Mouse (Mus musculus): ENCODE measurements around the gene Casc3.

The Casc3 gene

DNA sequence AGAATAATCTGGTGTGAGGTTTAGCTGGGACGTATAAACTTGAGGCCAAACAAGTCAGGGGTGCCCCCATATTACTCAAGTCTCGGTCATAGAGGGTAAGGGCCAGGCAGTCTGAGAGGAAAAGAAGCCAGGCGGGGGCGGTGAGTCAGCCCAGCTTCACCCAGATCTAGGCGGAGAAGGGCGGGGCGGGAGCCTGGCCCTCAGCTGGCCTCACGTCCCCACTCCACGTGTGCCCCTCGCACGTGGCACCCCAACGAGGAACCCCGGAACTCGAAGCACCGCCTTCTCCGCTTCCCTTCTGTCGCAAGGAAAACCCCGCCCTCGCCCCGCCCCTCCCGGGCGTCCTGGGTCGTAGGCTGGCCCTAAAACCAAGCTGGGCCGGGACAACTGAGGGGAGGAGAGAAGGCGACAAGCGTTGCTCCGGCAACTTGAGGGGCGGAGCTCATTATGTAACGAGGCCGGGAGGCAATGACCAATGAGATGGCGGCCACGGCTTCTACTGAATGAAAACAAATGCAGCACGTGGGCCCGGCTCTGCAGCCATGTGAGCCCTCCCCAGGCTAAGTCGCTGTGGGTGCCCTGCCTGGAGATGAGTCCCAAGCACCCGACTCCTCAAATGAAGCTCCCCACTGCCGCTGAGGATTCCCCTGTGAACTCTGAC lies 30.9 kb upstream of the Casc3 start:
- peak; percentile 98 to 99 for DNase-seq

DNA sequence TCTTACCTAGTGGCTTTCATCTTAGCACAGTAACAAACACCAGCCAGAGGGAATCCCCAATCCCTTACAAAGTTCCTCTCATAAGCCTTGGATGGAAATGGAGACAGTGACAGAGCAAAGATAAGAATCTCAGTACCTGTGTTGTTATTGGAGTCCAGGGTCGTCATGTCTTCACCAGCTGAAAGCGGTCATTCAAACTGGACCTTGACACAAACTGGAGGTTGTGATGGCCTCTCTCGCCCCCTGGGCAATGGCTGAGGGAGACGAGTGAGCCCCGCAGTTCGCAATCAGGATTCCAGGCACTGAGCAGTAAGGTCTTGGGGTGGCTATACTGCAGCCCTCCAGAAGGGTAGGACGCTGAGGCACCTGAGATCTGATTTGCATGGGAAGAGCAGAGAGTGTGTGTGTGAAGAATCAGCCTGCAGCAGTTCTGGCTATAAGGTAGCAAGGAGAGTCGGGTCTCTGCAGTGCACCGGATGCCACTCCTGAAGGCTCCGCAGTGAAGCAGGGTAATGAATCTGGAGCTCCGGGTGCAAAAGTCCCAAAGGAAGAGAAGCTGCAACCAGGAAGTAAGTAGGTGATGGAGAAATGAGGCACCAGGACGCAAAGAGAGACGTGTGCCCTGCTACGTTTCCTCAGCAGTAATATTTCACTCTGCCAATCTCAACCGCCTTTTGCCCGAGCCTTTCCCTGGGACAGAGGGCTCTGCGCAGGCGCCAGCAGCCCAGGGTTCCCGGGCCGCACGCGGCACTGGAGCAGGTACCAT lies 29.9 kb upstream of the Casc3 start, which contains the start of gene Nr1d1:
Gene Nr1d1, minus strand, starts transcription at position 752 of the 766 bp plus-strand sequence.
- peak in 1 of 2 experiments; percentile 35 for DNase-seq

DNA sequence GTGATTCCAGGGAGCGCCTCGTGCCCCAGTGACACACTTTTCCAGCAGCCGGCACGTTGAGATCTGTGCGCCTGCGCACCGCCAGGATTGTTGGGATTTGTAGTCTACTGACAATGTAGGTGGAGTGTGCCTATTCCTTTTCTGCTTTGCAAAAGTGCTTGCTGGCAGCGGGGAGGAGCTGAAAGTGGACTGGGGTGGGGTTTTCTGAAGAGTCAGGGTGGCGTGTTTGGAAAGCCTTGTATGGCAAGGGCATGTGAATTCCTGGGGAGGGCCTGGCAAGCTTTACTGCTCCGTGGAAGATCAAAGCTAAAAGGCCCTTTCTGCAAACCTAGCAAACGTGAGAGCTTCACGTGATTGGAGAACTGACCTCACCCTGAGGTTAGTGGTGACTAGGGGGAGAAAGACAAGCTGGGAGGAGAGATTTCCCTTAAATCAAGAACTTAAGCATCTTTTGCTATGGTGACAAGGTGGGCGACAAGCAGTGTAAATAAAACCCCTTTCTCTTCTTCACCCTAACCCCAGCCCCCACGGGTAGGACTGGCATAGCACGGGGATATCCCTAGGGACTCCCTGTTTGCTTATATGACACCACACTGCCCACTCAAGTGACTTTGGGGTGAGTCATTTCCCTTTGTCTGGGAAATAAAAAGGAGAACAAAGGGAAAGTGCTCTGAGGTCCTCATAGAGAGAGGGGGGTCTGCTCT lies 29.2 kb upstream of the Casc3 start:
- peak; percentile 99 to 100 for DNase-seq

DNA sequence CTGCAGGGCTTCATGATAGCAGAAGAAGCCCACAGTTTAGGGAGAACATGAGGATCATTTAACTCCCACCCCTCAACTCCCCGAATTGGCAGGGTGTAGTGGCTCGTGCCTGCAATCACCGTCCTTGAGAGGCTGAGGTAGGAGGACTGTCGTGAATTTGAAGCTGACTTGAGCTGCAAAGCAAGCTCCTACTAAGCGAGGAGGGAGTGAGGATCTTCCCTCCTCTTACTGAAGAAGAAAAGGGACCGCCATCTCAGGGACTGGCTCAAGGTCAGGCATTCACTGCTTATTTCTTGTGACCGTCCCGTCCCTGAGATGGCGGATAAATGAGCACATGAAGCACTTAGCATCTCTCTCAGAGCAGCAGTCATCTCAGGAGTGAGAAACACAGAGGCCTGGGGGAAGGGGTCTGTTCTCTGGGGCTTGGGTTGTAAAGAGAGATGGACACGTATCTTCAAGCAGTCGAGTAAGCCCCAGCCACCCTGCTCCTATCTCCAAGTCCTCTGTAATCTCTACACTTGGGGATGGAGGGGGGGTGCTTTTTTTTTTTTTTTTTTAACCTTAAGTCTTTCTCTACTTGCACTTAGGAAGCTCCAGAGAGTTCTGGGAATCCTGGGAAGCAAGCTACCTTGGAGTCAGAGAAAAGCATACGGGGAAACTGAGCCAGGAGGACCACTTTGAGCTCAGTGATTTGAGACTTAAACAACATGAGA lies 28.5 kb upstream of the Casc3 start:
- peak in 1 of 2 experiments; percentile 25 for DNase-seq

DNA sequence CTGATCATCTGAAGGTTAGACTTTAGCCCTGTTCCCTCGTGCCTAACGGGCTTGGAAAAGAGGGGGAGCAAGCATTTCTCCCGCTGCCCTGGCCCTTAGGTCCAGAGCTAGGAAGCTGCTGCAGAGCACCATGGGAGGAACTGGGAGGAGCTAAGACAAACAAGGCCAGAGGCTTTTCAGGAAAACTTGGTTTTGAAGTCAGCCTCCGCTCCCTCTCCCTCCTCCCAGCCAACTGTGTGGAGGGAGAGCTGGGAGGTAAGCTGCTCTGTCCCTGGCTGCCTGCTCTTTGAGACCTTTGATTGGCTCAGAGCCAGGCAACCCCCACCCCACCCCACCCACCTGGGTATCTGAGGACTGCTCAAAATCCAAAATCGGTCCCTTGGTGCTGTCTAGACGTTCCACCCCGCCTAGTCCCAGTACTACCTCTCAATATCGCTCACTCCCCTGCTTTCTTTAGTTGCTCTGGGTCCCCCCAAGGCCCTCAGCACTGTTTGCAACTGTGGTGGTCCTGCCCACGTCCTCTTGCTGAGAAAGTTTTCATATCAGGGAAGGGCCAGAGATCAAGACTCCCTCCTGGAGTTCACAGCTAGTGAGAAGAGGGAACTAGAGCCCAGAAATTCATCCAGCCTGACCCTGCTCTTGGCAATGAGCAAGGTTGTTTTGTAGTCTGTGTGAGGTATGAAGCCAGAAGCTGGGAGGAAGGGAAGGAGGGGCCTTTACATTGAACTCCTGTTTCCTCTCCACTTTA lies 27.7 kb upstream of the Casc3 start:
- peak in 1 of 2 experiments; percentile 22 for DNase-seq

DNA sequence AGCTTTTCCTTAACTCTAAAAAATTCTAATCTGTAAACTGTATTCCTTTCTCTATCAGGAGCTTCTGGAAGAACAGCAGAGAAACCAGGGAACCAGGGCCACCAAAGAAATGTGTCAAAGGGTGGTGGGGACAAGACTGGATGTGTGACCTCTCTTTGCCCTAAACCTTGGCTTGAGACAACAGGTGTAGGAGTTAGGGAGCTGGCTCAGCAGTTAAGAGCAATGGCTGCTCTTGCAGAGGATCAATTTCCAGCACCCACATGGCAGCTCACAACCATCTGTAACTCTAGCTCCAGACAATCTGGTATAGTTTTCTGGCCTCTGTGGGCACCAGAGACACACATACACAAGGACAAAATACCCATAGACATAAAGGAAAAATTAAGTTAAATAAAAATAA lies 26.8 kb upstream of the Casc3 start:
- DNase-seq: no peak

DNA sequence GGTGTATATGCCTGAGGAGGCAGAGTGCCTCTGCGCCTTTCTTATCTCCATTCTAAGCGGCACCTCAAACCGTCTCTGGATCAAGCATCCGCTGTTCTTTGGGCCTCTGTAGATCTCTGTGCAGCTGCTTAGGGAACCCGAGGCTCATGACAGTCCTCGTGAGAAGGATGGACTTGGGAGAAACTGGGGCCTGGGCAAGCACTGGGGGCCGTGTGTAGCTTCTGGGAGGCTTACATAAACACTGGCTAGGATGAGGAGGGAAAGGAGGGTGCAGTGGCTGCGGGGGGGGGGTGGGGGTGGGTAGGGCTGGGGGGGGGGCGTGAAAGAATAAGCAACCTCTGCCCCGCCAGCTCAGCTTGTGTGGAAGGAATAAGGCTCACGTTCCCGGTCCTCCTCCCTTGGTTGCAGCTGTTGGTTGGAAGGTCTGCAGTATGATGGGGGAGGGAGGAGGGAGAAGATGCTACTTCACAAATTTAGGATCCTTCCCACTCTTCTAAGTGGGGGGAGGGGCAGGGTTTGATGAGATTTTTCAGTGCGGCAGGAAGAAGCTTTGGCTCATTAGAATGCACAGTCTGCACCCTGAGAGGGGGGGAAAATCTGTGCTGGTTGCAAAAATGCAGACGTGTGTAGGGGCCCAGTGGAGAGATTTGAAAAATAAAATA lies 22.7 kb upstream of the Casc3 start:
- DNase-seq: peak; percentile 45 to 55

DNA sequence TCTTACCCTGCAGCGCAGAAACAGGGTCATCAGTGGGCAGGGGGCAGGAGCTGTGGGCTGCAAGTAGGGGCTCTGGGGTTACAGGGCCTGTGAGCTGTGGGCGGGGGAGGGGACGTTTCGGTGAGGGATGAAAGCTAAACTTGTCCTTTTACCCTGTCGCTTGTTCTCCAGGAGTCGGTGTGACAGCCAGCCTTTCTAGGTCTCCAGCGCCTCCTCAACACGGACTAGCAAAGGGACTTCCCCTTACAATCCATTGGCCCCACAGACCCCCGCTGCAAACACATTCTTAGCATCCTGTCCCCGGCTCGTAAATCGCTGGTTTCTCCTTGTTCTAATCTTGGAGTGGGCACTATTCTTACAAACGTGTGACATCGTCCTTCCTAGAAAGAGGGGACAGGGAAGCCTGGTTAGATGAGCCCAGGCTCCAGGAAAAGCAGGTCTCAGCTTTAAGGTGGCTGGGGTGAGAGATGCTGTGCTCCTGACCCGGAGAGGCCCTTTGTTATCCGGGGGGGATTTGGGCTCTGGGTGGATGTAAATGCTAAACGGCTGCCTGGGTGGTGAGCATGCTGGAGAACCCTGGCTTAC lies 22.0 kb upstream of the Casc3 start:
- DNase-seq: peak in 1 of 2 experiments; percentile 46

DNA sequence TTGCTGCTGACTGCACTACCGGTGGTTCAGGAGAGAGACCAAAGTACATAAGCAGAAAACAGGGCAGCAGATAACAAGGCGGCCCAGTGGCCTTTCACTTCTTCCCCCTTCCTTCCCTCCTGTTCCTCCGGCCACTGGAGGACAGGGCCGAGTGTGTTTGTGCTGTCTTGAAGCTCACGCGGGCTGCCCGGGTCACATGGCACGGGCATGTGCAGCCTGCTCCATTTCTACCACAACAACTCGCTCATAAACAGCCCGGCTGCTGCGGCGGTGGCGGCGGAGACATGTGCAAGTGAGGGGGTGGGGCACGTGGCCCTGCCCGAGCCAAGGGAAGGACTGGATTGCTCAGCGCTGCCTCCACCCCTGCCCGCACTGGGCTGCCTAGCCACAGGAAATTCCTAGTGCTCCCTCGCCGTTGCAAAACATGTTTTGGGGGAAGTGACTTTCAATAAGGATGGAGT lies 21.4 kb upstream of the Casc3 start:
- peak; percentile 96 to 97 for DNase-seq

DNA sequence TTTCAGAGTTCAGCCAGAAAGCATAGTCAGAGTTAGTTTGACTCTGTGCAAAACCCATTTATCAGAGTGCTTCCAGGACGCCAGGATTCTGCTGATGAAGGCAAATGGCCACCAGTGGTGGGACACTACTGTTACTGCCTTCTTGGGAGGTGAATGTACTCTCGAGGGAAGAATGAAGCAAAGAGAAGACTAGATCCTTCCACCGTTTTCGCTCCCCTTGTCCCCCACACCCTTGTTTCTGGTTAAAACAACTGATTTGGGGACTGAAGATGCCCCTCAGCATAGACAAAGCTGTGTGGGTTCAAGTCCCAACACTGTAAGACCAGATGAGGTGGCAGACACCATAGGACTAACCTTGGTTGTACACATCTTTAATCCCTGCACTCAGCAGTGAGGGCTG lies 20.6 kb upstream of the Casc3 start:
- DNase-seq: peak in 1 of 2 experiments; percentile 31

DNA sequence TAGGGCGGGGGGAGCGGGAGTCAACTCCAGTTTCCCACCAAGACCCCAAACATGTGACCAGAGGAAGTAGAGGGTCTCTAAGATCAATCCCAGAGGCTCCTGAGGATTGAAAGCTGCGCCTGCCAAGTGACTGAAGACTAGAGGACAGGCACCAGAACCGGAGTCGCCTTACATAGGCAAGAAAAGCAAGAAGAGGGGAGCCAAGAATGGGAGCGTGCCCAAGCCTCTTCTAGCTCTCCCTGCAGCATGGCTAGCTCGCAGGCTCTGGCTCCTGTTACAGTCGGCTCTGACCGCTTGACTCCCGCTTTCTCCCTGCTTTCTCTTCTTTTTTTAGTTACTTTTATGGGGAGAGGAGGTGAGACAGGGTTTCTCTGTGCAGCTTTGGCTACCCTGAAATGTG lies 19.5 kb upstream of the Casc3 start:
- DNase-seq: peak; percentile 29 to 47

DNA sequence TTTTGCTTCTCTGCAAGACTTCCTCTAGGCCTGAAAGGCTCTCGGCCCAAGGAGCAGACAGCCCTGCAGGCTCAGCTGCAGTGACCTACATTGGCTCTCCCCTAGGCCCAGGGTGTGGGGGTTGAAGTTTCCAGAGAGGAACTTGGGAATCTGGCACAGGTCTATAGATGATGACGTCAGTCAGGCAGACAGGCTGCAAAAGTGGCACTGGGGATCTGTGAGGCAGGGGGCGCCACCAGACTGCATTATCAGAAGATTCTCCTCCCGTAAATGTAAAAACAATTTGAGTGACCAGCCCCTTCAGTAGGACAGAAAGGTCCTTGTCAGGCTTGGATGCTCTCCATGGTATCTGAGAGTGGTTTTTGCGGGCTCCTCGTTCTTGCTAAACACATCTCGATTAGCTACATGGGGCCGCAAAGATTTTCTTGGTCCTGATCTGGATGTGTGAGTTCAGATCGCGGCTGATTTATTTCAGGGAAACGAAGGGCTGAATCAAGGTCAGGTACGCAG lies 18.9 kb upstream of the Casc3 start:
- peak; percentile 82 for DNase-seq

DNA sequence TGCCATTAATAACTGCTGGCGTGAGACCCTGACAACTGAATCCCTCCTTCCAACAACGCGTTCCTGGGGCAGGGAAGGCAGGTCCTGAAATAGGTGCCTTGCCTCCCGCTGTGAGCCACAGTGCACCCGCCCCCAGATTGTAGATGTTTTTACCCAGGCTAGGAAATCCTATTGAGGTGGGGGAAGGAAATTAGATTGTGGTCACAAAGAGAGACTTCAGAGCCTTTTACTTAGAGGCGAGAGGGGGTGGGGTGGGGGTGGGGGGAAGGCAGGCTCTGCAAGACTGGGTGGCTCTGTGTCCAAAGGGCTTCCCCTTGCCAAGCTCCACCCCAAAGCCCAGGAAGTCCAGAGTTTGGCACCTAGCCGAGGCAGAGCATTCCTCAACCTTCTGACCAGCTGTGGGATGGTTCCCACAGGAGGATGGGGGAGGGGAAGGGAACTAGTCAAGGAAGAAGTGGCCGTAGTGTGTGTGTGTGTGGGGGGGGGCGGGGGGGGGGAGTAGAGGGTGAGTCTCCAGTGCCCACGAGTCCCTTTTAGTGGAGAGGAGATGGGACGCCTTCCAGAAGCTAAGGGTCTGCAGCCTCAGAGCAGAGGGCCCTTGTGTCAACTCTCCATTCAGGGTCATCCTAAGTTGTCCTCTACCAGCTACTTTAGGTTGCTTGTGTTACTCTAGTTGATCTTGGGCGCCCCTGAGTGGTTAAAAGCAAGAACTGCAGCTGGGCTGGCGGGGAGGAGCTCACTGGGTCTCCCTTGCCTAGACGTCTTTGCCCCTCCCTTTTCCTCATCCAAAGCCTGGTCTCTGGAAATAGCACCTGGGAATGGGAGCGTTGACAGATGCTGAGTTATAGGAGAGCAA lies 18.1 kb upstream of the Casc3 start:
- DNase-seq: peak; percentile 95 to 97

DNA sequence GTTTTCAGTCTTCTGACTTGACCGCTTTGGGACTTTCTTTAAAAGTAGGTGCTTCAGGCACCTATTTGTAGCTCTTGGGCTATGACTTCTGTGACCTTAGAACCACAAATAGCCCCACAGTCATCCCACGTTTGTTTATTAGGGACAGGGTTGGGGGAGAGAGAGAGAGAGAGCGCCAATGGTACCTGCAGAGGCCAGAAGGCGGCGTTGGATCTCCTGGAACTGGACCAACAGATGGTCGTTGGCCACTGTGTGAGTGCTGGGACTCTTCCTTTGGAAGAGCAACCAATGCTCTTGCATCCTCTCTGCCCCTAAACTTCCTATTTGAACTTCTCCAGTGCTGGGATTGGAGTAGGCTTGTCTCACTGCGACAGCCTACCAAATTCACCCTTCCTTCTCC lies 17.5 kb upstream of the Casc3 start:
- DNase-seq: peak in 1 of 2 experiments; percentile 36

DNA sequence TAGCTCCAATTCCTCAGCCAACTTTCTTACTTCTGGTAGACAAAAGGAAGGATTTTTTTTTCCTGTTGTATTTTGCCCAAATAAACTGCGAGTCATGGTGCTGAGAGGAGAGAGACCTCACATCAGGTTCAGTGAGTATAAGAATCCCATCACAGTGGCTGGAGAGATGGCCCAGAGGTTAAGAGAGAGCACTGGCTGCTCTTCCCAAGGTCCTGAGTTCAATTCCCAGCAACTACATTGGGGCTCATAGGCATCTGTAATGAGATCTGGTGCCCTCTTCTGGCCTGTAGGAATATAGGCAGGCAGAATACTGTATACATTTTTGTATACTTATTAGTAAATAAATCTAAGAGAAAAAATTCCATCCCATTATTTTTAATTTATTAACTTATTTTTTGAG lies 17.0 kb upstream of the Casc3 start:
- DNase-seq: peak in 1 of 2 experiments; percentile 28

DNA sequence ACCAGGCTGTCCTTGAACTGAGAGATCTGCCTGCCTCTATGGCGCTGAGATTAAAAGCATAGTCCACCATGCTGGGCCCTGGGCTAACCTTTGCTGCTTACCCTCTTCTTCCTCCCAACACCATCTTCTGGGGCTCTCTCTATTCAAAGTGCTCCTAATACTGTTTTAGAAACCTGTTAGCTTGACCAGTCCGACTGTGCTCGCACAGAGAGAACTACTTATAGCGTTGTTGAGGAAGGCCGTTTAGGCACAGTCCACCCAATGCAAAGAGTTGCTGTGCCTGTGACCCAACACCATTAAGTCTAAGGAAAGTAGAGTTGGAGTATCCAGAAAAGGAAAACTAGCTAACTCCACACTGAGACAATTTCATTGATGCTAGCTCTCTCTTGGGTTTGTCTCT lies 16.6 kb upstream of the Casc3 start:
- peak in 1 of 2 experiments; percentile 23 for DNase-seq

DNA sequence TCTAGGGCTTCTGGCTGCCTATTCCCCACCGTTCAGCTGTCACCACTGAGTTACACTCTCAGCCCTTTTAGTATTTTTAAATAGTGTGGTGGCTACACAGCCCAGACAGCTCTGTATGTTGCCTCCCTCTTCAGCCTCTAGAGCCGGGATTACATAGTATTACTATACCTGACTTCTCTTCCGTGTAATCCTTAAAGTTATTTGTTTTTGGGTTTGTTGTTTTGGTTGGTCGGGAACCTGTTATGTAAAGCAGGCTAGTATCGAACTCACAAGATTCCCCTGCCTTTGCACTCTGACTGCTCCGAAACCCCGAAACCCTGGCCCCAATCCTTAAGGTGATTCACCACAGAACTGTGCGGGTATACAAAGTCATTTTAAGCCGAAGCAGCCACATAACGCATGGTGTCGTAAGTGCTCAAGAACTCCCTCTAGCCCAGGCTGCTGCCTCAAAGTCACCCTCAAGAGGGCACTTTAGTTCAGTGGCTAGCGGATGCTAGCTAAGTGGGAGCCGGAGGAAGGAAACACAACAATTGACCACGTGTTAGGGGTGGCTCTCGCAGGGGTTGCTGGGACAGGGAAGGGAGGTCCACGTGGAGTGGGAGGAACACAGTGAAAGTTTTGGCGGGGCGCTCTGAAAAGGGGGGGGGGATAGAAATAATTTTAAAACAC lies 16.0 kb upstream of the Casc3 start:
- peak; percentile 85 to 95 for DNase-seq

DNA sequence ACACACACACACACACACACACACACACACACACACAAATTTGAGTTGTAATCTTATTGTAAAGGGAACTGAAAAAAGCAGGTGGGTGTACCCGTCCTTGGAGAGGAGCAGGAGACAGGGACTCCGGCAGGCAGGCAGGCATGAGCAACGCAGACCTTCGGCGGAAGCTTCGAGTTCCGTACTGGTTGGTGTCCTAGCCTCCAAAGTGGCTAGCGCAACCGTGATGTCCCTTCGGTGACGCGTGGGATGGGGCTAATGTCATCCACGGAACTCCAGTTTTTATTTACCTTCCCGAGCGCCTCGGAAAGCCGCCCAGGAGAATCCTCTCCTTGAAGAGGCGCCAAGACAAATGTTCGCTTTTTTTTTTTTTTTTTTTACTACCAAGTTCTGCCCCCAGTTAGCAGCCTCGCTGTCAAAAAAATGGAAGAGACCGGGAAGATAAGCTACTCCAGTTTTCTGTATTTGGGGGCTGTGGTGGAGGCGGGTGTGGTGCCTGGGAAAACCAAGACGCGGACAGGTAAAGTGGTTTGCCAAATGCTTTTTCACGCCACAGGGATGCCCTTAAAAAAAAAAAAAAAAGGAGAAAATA lies 15.4 kb upstream of the Casc3 start:
- no peak for DNase-seq

DNA sequence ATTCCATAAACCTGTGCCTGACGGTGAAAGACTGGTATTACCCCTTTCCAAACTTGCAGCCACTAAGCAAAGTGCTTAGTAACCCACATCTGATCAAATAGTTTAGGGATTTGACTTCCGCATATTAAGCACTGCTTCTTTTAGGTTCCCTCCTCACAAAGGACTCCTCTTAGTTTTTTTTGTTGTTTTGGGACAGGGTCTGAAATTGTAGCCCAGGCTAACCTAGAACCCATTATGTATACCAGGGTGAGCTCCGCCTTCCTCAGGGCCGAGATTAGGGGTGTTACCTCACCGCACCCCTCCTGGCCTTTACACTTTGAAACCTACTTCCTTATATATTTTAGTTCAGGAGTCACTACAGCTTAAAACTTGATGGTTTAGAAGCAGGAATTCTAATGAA lies 14.9 kb upstream of the Casc3 start:
- no peak for DNase-seq
